Mouse (Mus musculus): Measurements from ENCODE around the gene Cx3cl1. TPM values are rescaled to one million over a fixed set of nuclear protein-coding genes. Genes with fewer than 3 reads are reported as not detected.

Cx3cl1 gene
- polyA plus RNA-seq, 1 experiment: 3.2 TPM

GRCm38 (mm10) chr8:94801293-94802095 lies 29.7 kb downstream of the Cx3cl1 start:
- Histone ChIP-seq H3K4me1 (ENCODE audit: control insufficient read depth, insufficient read depth, low read length) (no peaks in the 10 kb centered on the region), H3K27me3 (ENCODE audit: control insufficient read depth, insufficient read depth, low read length, poor library complexity, severe bottlenecking) (no peaks in the 10 kb centered on the region), H3K27ac (ENCODE audit: insufficient read depth, low read length) (no peak overlapping the region), H3K9ac (ENCODE audit: low read depth, poor library complexity, severe bottlenecking) (no peak overlapping the region), H3K9me3 (replicated peaks; ENCODE audit: control insufficient read depth, insufficient read depth, low read length, poor library complexity, severe bottlenecking) (no peaks in the 10 kb centered on the region), H3K36me3 (ENCODE audit: control insufficient read depth, insufficient read depth, low read length, poor library complexity, severe bottlenecking) (no peaks in the 10 kb centered on the region), H3K4me3 (ENCODE audit: low read depth, low read length) (no peak overlapping the region)
- TF ChIP-seq CTCF (IDR thresholded peaks at IDR 0.05; ENCODE audit: low read depth, low read length) (peak; percentile 67), POLR2A (IDR thresholded peaks at IDR 0.05; ENCODE audit: insufficient read depth, low read length) (no peak), EP300 (IDR thresholded peaks at IDR 0.05; ENCODE audit: insufficient read depth, low read depth, low read length) (no peak)

DNA sequence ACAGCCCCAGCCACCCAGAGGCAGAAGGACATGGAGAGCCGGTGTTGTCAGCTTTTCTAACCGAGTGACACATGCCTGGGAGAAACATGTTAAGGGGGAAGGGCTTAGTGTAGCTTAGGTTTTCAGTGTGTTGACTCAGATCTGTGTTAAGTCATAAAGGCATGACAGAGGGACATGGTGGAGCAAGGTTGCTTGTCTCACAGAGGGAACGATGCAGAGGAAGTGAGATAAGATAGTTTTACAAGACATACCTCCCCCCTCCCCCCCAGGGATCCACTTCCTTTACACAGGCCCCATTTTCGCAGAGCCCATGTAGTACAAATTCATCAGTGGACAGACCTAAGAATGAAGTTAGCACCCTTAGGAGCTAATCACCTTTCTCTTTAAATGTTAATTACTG lies 30.6 kb downstream of the Cx3cl1 start:
- H3K4me1 ChIP-seq (ENCODE audit: control insufficient read depth, insufficient read depth, low read length): no peaks in the 10 kb centered on the region
- no peaks in the 10 kb centered on the region for H3K36me3 ChIP-seq (ENCODE audit: control insufficient read depth, insufficient read depth, low read length, poor library complexity, severe bottlenecking)
- H3K9me3 ChIP-seq (replicated peaks; ENCODE audit: control insufficient read depth, insufficient read depth, low read length, poor library complexity, severe bottlenecking): no peaks in the 10 kb centered on the region
- H3K4me3 ChIP-seq (ENCODE audit: low read depth, low read length): no peak overlapping the region
- no peaks in the 10 kb centered on the region for H3K27me3 ChIP-seq (ENCODE audit: control insufficient read depth, insufficient read depth, low read length, poor library complexity, severe bottlenecking)
- no peak for TF ChIP-seq CTCF (IDR thresholded peaks at IDR 0.05; ENCODE audit: low read depth, low read length)
- TF ChIP-seq POLR2A (IDR thresholded peaks at IDR 0.05; ENCODE audit: insufficient read depth, low read length): no peak
- TF ChIP-seq EP300 (IDR thresholded peaks at IDR 0.05; ENCODE audit: insufficient read depth, low read depth, low read length): no peak
- no peak overlapping the region for H3K27ac ChIP-seq (ENCODE audit: insufficient read depth, low read length)
- no peak overlapping the region for H3K9ac ChIP-seq (ENCODE audit: low read depth, poor library complexity, severe bottlenecking)

DNA sequence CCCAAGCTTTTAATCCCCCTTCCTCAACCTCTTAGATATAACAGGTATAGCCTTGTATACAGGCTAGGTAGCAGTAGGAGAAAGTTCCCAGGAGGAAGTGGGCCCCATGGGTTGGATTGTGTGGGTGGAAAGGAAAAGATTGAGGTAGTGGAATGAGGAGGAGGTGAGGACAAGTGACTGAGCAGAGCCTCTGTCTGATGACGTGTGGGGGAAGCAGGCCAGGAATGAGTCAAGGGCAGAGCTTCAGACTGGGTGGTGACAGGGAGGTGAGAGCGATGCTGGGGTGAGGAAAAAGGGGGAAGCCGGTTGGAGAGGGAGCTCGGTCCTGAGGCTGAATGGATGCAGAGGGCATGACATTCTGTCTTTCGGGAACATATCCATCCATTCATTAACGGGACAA lies 31.7 kb downstream of the Cx3cl1 start:
- no peak overlapping the region for H3K4me3 ChIP-seq (ENCODE audit: low read depth, low read length)
- H3K27me3 ChIP-seq (ENCODE audit: control insufficient read depth, insufficient read depth, low read length, poor library complexity, severe bottlenecking): no peaks in the 10 kb centered on the region
- H3K4me1 ChIP-seq (ENCODE audit: control insufficient read depth, insufficient read depth, low read length): no peaks in the 10 kb centered on the region
- no peak overlapping the region for H3K27ac ChIP-seq (ENCODE audit: insufficient read depth, low read length)
- no peaks in the 10 kb centered on the region for H3K9me3 ChIP-seq (replicated peaks; ENCODE audit: control insufficient read depth, insufficient read depth, low read length, poor library complexity, severe bottlenecking)
- no peaks in the 10 kb centered on the region for H3K36me3 ChIP-seq (ENCODE audit: control insufficient read depth, insufficient read depth, low read length, poor library complexity, severe bottlenecking)
- no peak overlapping the region for H3K9ac ChIP-seq (ENCODE audit: low read depth, poor library complexity, severe bottlenecking)
- TF ChIP-seq EP300 (IDR thresholded peaks at IDR 0.05; ENCODE audit: insufficient read depth, low read depth, low read length) (no peak), POLR2A (IDR thresholded peaks at IDR 0.05; ENCODE audit: insufficient read depth, low read length) (no peak), CTCF (IDR thresholded peaks at IDR 0.05; ENCODE audit: low read depth, low read length) (no peak)

GRCm38 (mm10) chr8:94804546-94805340 lies 32.9 kb downstream of the Cx3cl1 start:
- Histone ChIP-seq H3K9ac (ENCODE audit: low read depth, poor library complexity, severe bottlenecking) (no peak overlapping the region), H3K4me3 (ENCODE audit: low read depth, low read length) (no peak overlapping the region), H3K27ac (ENCODE audit: insufficient read depth, low read length) (no peak overlapping the region), H3K36me3 (ENCODE audit: control insufficient read depth, insufficient read depth, low read length, poor library complexity, severe bottlenecking) (no peaks in the 10 kb centered on the region), H3K4me1 (ENCODE audit: control insufficient read depth, insufficient read depth, low read length) (no peaks in the 10 kb centered on the region), H3K27me3 (ENCODE audit: control insufficient read depth, insufficient read depth, low read length, poor library complexity, severe bottlenecking) (no peaks in the 10 kb centered on the region), H3K9me3 (replicated peaks; ENCODE audit: control insufficient read depth, insufficient read depth, low read length, poor library complexity, severe bottlenecking) (no peaks in the 10 kb centered on the region)
- TF ChIP-seq POLR2A (IDR thresholded peaks at IDR 0.05; ENCODE audit: insufficient read depth, low read length): no peak
- TF ChIP-seq EP300 (IDR thresholded peaks at IDR 0.05; ENCODE audit: insufficient read depth, low read depth, low read length): no peak
- no peak for TF ChIP-seq CTCF (IDR thresholded peaks at IDR 0.05; ENCODE audit: low read depth, low read length)

DNA sequence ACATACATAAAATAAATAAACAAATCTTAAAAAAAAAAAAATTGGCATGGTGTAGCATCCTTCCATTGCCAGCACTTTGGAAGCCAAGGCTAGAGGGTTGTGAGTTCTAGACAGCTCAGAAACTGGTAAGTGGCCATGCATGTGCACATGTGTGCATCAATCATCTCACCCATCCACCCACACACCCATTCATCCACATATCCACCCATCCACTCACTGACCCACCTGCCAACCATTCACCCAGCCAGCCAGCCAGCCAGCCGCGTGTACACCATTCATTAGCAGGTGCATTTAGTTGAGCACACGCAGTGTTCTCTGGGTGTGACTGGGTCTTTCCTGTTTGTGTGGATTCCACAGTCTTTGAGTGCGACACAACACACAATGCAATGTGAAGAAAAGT lies 34.0 kb downstream of the Cx3cl1 start:
- H3K27ac ChIP-seq (ENCODE audit: insufficient read depth, low read length): no peak overlapping the region
- TF ChIP-seq CTCF (IDR thresholded peaks at IDR 0.05; ENCODE audit: low read depth, low read length) (no peak), EP300 (IDR thresholded peaks at IDR 0.05; ENCODE audit: insufficient read depth, low read depth, low read length) (no peak)
- H3K4me1 ChIP-seq (ENCODE audit: control insufficient read depth, insufficient read depth, low read length): no peaks in the 10 kb centered on the region
- no peaks in the 10 kb centered on the region for H3K9me3 ChIP-seq (replicated peaks; ENCODE audit: control insufficient read depth, insufficient read depth, low read length, poor library complexity, severe bottlenecking)
- no peak overlapping the region for H3K9ac ChIP-seq (ENCODE audit: low read depth, poor library complexity, severe bottlenecking)
- H3K4me3 ChIP-seq (ENCODE audit: low read depth, low read length): no peak overlapping the region
- H3K27me3 ChIP-seq (ENCODE audit: control insufficient read depth, insufficient read depth, low read length, poor library complexity, severe bottlenecking): no peaks in the 10 kb centered on the region
- no peaks in the 10 kb centered on the region for H3K36me3 ChIP-seq (ENCODE audit: control insufficient read depth, insufficient read depth, low read length, poor library complexity, severe bottlenecking)

GRCm38 (mm10) chr8:94807506-94807905 lies 35.7 kb downstream of the Cx3cl1 start:
- Histone ChIP-seq H3K4me1 (ENCODE audit: control insufficient read depth, insufficient read depth, low read length) (no peaks in the 10 kb centered on the region), H3K9ac (ENCODE audit: low read depth, poor library complexity, severe bottlenecking) (no peak overlapping the region), H3K27ac (ENCODE audit: insufficient read depth, low read length) (no peak overlapping the region), H3K9me3 (replicated peaks; ENCODE audit: control insufficient read depth, insufficient read depth, low read length, poor library complexity, severe bottlenecking) (no peaks in the 10 kb centered on the region), H3K36me3 (ENCODE audit: control insufficient read depth, insufficient read depth, low read length, poor library complexity, severe bottlenecking) (no peaks in the 10 kb centered on the region), H3K27me3 (ENCODE audit: control insufficient read depth, insufficient read depth, low read length, poor library complexity, severe bottlenecking) (no peaks in the 10 kb centered on the region), H3K4me3 (ENCODE audit: low read depth, low read length) (no peak overlapping the region)
- TF ChIP-seq POLR2A (IDR thresholded peaks at IDR 0.05; ENCODE audit: insufficient read depth, low read length) (no peak), CTCF (IDR thresholded peaks at IDR 0.05; ENCODE audit: low read depth, low read length) (no peak), EP300 (IDR thresholded peaks at IDR 0.05; ENCODE audit: insufficient read depth, low read depth, low read length) (no peak)
